In the genomic region with DNA sequence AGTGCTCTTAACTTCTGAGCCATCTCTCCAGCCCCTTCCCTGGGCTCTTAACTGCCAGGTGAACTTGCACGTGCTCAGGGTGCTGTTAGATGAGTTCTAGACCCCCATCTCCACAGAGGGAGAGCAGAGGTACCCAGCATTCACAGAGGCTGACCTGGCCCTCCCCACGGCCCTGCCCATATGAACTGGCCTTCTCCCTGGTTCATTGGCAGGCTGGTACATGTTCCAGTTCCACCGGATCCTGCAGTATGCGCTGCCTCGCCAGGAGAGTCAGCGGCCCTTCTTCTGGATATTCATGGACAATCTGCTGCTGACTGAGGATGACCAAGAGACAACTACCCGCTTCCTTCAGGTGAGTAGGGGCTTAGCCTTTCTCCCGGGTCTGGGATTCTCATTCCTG, we compare ENCODE assay signal across 31 mouse cellular contexts. TPM values are rescaled to one million over a fixed set of nuclear protein-coding genes. Genes with fewer than 3 reads are reported as not detected.
"Had no signal": no experiment of that assay in that cellular context is flagged by ENCODE, and none has a peak within 500 bp of the region (broad histone marks: within the 10 kb centered on the region; RNA-seq: fewer than 3 reads in every experiment).

No protein-coding gene starts in this region.

- DNase-seq: gastrocnemius, adult 2 months; gastrocnemius, postnatal 14 days; gastrocnemius, postnatal 36 days; heart, adult 11 months; heart, adult 2 months; heart, postnatal 14 days; heart, postnatal 36 days; kidney, adult 11 months; kidney, adult 2 months; kidney, adult 9 months; kidney, postnatal 36 days; layer of hippocampus, adult 9-11 months; layer of hippocampus, postnatal 36 days; left cerebral cortex, postnatal 4 days had no signal

- H3K4me2 ChIP-seq: heart, embryonic 11.5 days; heart, embryonic 13.5 days; heart, embryonic 15.5 days; hindbrain, embryonic 13.5 days; hindbrain, embryonic 15.5 days; kidney, embryonic 15.5 days; limb, embryonic 13.5 days; limb, embryonic 15.5 days had no signal

- ATAC-seq: hindbrain, postnatal 0 days; intestine, embryonic 16.5 days had no signal

- H3K36me3 ChIP-seq: heart, embryonic 13.5 days; heart, embryonic 15.5 days; hindbrain, embryonic 13.5 days; hindbrain, embryonic 15.5 days; kidney, embryonic 15.5 days; limb, embryonic 13.5 days; limb, embryonic 15.5 days had no signal

- H3K9me3 ChIP-seq: heart, embryonic 13.5 days; heart, embryonic 15.5 days; hindbrain, embryonic 13.5 days; hindbrain, embryonic 15.5 days; kidney, embryonic 15.5 days; limb, embryonic 13.5 days; limb, embryonic 15.5 days had no signal

- H3K27me3 ChIP-seq: heart, embryonic 15.5 days; hindbrain, embryonic 13.5 days; hindbrain, embryonic 15.5 days; kidney, embryonic 15.5 days; limb, embryonic 13.5 days; limb, embryonic 15.5 days had no signal

- H3K27ac ChIP-seq: gastrocnemius, adult 2 months; heart, adult 2 months; heart, embryonic 13.5 days; heart, embryonic 15.5 days; hindbrain, embryonic 13.5 days; hindbrain, embryonic 15.5 days; hindbrain, postnatal 0 days; kidney, embryonic 15.5 days; kidney, postnatal 0 days; limb, embryonic 13.5 days; limb, embryonic 15.5 days had no signal

- H3K4me3 ChIP-seq: gastrocnemius, adult 2 months; heart, adult 2 months; heart, embryonic 13.5 days; heart, embryonic 15.5 days; hindbrain, embryonic 13.5 days; hindbrain, embryonic 15.5 days; kidney, embryonic 15.5 days; limb, embryonic 13.5 days; limb, embryonic 15.5 days had no signal

- H3K9ac ChIP-seq: heart, embryonic 13.5 days; heart, embryonic 15.5 days; hindbrain, embryonic 13.5 days; hindbrain, embryonic 15.5 days; kidney, embryonic 15.5 days; limb, embryonic 13.5 days; limb, embryonic 15.5 days had no signal

- H3K4me1 ChIP-seq: heart, embryonic 13.5 days; heart, embryonic 15.5 days; hindbrain, embryonic 13.5 days; hindbrain, embryonic 15.5 days; limb, embryonic 13.5 days had no signal

RNA-seq across cellular contexts. Expression of gene Aire, which starts 13.6 kb away (rescaled TPM):
- total RNA-seq: gastrocnemius, adult 2 months; gastrocnemius, postnatal 14 days; gastrocnemius, postnatal 36 days; heart, adult 2 months; heart, postnatal 36 days; left cerebral cortex, postnatal 25 days; liver, adult 2 months had no signal
- polyA plus RNA-seq: heart, embryonic 13.5 days; heart, postnatal 0 days; liver, adult 2 months had no signal

RNA-seq across cellular contexts. Expression of gene Dnmt3l, which starts 15.3 kb away (rescaled TPM):
- total RNA-seq: gastrocnemius, adult 2 months; gastrocnemius, postnatal 14 days; gastrocnemius, postnatal 36 days; heart, postnatal 14 days; heart, postnatal 36 days; left cerebral cortex, adult 18-20 months; left cerebral cortex, postnatal 25 days; left cerebral cortex, postnatal 4 days; liver, adult 2 months had no signal
- polyA plus RNA-seq: heart, embryonic 11.5 days; heart, embryonic 15.5 days; heart, postnatal 0 days; hindbrain, embryonic 11.5 days; hindbrain, embryonic 13.5 days; hindbrain, embryonic 15.5 days; limb, embryonic 11.5 days; liver, adult 2 months had no signal
